10 mouse cellular contexts compared by ENCODE assay signal in genomic region chr10:12690601-12691000, GRCm38 (mm10).
DNase-seq lines count a peak whose midpoint lies in the region; ATAC-seq and TF ChIP-seq lines count a peak whose summit lies in the region.
"Had no signal": no experiment of that assay in that cellular context is flagged by ENCODE, and none has a peak within 500 bp of the region (broad histone marks: within the 10 kb centered on the region; RNA-seq: fewer than 3 reads in every experiment).

No protein-coding gene starts in this region.

- no peaks in the 10 kb centered on the region for H3K27me3 ChIP-seq in kidney, embryonic 16.5 days (ENCODE audit: insufficient read depth, low read length)
- no peaks in the 10 kb centered on the region for H3K27me3 ChIP-seq in liver, adult 2 months (ENCODE audit: control insufficient read depth, insufficient read depth, low read length)
- H3K27me3 ChIP-seq: stomach, embryonic 15.5 days had no signal

- peak; percentile 78 for DNase-seq in 416B (ENCODE audit: low read depth)
- DNase-seq in WW6 (ENCODE audit: low read depth, low spot score) = peak; percentile 18
- DNase-seq in cerebellum, postnatal 36 days = peak; percentile 87 to 88
- DNase-seq in gastrocnemius, postnatal 14 days = peak; percentile 71
- DNase-seq in liver, adult 2 months (ENCODE audit: extremely low read depth, low read depth, low spot score) = peak; percentile 53
- DNase-seq in ovary, adult 18-20 months (ENCODE audit: low spot score) = peak; percentile 37
- DNase-seq in thymus, postnatal 0 days (ENCODE audit: low spot score) = peak; percentile 71

- ATAC-seq in kidney, embryonic 16.5 days (ENCODE audit: low FRiP score, low TSS enrichment) = peak; percentile 39; the same call in 1 of the 2 replicates

- no peak overlapping the region for H3K4me2 ChIP-seq in kidney, embryonic 16.5 days (replicated peaks; ENCODE audit: low read depth, low read length)
- H3K4me2 ChIP-seq: stomach, embryonic 15.5 days had no signal

- WGBS in kidney, embryonic 16.5 days = 23% methylated on average over 5 of the region's 5 CpGs
- 20% methylated on average over 5 of the region's 5 CpGs for WGBS in liver, adult 2 months

- TF ChIP-seq CTCF in liver, adult 2 months (IDR thresholded peaks at IDR 0.05; ENCODE audit: low read depth, low read length) = peak; percentile 89

- no peak overlapping the region for H3K9ac ChIP-seq in kidney, embryonic 16.5 days (replicated peaks; ENCODE audit: low read length)
- no peak overlapping the region for H3K9ac ChIP-seq in liver, adult 2 months (ENCODE audit: low read depth, low read length)
- H3K9ac ChIP-seq: stomach, embryonic 15.5 days had no signal

- H3K79me2 ChIP-seq in liver, adult 2 months (ENCODE audit: control insufficient read depth, insufficient read depth, low read length) = no peaks in the 10 kb centered on the region

- H3K4me1 ChIP-seq in kidney, embryonic 16.5 days (ENCODE audit: insufficient read depth, low read length) = peaks cover 8% of the 10 kb centered on the region
- no peaks in the 10 kb centered on the region for H3K4me1 ChIP-seq in liver, adult 2 months (ENCODE audit: control insufficient read depth, insufficient read depth, low read length)
- H3K4me1 ChIP-seq: stomach, embryonic 15.5 days had no signal

- H3K4me3 ChIP-seq in kidney, embryonic 16.5 days (ENCODE audit: low read length) = no peak overlapping the region
- H3K4me3 ChIP-seq in liver, adult 2 months (ENCODE audit: insufficient read depth, low read depth, low read length) = no peak overlapping the region
- H3K4me3 ChIP-seq: erythroblast, embryonic 14.5 days; stomach, embryonic 15.5 days had no signal

- peaks cover 32% of the 10 kb centered on the region for H3K36me3 ChIP-seq in kidney, embryonic 16.5 days (ENCODE audit: insufficient read depth, low read length)
- peaks cover 19% of the 10 kb centered on the region for H3K36me3 ChIP-seq in liver, adult 2 months (ENCODE audit: control insufficient read depth, insufficient read depth, low read length)

- TF ChIP-seq POLR2A in liver, adult 2 months (IDR thresholded peaks at IDR 0.05; ENCODE audit: extremely low read depth, insufficient read depth, low read length) = no peak

- no peaks in the 10 kb centered on the region for H3K9me3 ChIP-seq in kidney, embryonic 16.5 days (ENCODE audit: low read length)
- H3K9me3 ChIP-seq: stomach, embryonic 15.5 days had no signal

- no peak overlapping the region for H3K27ac ChIP-seq in kidney, embryonic 16.5 days (ENCODE audit: low read length)
- H3K27ac ChIP-seq in liver, adult 2 months (replicated peaks; ENCODE audit: insufficient read depth, low read depth, low read length) = no peak overlapping the region
- H3K27ac ChIP-seq: stomach, embryonic 15.5 days had no signal

- intact Hi-C loops in gastrocnemius, postnatal 14 days (cut with DNase I; ENCODE audit: low total_unique reads) = loop anchor here (5.0 kb wide), 1 partner anchor 307 kb away; no protein-coding TSS in a partner anchor

Comparison
In these comparisons a context has a peak if more than half of its experiments do, and no peak if none do; other contexts are left out.
1. DNase-seq: peak in every context shown above with its lines; median percentile 88 in cerebellum, postnatal 36 days; 78 in 416B; 71 in gastrocnemius, postnatal 14 days; 71 in thymus, postnatal 0 days; 53 in liver, adult 2 months; 37 in ovary, adult 18-20 months; 18 in WW6.